Mouse (Mus musculus): Measurements from ENCODE around the gene Pou2f2.

Gene Pou2f2

GRCm38 (mm10) chr7:25141761-25142160 is 37.8 kb downstream of the Pou2f2 start:
- peak; percentile 54 for DNase-seq (ENCODE audit: low spot score)

DNA sequence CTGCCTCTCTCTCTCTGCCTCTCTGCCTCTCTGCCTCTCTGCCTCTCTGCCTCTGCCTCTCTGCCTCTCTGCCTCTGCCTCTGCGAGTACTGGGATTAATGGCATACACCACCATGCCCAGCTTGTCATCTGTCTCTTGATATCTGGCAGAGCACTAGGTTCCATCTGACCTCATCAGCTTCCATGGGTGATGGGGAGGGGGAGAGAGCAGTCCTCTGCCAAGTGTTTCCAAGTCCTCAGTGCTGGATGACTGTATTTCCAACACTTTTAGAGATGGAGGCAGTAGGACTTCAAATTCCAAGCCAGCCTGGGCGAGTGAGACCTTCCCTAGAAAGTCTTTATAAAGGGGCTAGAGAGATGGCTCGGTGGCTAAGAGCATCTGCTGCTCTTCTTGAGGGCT is 42.0 kb downstream of the Pou2f2 start:
- no peak for DNase-seq (ENCODE audit: low spot score)

DNA sequence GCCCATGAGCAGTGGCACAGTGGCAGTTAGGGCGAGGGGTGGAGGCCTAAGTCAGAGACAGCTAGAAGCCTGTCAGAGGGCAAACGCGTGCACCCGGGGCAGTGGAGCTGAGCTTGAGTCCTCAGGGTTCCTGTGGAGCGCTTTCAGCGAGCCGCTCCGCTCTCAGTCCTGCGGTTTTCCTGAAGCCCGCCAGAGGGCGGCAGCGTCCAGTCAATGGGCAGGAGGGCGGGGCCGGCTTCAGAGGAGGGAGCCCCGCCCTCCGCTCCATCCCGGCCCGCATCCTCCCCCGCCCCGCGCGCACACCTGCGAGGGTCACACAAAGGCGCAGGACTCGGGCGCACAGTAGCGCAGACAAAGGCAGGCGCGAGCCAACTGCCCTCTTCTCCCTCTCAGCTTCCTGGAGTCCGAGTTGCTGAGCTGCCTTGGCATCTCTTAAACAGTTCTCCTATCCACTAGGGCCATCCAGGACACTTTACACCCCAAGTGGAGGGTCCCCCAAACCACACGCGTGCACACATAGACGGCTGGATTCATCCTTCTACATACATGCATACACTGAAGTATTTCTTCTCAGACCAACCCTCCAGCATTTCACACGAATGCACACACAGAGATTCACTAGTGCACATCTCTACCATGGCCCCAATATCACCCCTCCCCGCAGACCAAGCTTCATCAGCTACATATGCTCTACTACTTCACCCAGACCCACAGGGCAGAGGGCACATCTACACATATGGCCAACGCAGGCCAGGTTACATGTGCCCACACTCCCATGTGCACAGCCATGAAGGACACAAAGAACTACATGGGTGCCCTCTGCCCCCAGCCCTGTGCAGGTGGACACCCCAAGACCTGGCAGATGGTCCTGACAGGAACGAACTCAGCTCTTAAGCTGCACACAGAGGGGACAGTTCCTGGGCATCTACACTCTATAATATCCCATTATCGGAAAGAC is 46.2 kb downstream of the Pou2f2 start:
- DNase-seq (ENCODE audit: low spot score), result peak; percentile 79

DNA sequence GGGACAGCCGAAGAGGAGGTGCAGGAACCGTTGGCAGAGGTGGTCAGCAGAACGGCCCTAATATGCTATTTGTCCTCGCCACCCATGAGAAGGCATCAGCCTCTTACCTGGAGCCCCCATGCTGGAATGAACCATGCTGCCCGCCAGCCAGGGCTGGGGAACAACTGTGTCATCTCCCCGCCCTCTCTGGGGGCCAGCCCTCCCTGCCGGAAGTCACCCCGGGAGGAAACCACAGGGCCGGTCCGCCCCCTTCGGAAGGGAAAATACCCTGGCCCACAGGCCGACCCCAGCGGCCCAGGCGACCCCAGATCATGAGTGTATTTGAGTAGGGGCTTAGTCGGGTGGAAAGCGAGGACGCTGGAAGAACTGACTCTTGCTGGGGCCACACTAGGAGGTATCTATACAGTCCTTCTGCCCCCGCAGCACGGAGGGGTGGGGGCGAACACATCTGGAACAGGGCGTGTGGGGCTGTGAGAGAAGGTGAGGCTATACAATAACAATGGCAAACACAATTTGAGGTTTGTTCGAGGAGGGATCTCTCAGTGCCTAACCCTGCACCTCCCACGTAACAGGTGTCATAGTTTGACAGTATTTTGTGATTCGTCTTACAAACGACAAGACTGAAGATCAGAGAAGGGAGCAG is 47.1 kb downstream of the Pou2f2 start:
- no peak for DNase-seq (ENCODE audit: low spot score)

GRCm38 (mm10) chr7:25131247-25131646 is 48.3 kb downstream of the Pou2f2 start:
- no peak for DNase-seq (ENCODE audit: low spot score)

DNA sequence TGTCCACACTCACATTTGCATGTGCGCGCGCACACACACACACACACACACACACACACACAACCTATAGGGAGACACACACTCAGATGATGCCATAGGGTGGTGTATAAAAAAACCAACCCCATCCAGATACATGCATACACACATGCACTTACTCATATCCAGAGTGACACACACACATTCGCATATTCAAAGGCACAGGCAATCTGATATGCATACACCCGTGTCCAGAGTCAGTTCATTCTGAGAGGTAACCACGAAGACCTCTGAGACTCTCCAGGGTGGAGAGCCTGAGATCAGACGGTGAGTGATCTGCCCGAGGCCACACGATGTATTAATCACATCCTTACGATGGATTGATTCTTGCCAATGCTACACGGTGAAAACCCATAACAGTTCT is 49.0 kb downstream of the Pou2f2 start:
- no peak for DNase-seq (ENCODE audit: low spot score)

DNA sequence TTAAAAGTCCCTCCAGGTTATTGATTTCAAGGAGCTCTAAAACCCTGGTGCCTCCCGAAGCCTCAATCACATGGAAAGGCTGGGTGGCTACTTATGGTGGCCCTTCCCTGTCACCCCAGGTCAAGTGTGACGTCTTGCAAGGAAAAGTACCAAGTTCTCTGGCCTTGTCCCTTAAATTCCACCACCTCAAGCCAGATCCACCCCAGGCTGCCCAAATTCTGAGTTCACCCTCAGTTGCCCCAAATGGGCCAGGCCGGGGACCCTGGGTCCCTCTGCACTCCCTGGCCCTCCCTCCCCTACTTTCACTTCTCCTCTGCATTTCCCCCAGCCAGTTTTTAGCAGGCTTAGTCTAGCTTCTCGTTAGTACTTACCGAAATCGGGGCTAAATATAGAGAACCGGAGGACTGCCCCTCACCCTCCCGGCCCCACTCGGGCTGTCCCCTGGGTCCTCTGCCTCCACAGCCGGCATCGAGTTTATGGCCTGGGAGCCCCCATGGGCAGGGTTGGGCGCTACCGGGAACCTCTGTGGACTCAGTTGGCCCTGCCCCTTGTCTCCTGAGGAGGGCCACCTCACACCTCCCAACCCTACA is 50.0 kb downstream of the Pou2f2 start:
- no peak for DNase-seq (ENCODE audit: low spot score)

GRCm38 (mm10) chr7:25127971-25128370 is 51.6 kb downstream of the Pou2f2 start:
- no peak for DNase-seq (ENCODE audit: low spot score)

GRCm38 (mm10) chr7:25125716-25126281 is 53.7 kb downstream of the Pou2f2 start:
- no peak for DNase-seq (ENCODE audit: low spot score)

GRCm38 (mm10) chr7:25121240-25121786 is 58.2 kb downstream of the Pou2f2 start:
- DNase-seq (ENCODE audit: low spot score), result no peak

GRCm38 (mm10) chr7:25120061-25120834 is 59.3 kb downstream of the Pou2f2 start:
- no peak for DNase-seq (ENCODE audit: low spot score)

DNA sequence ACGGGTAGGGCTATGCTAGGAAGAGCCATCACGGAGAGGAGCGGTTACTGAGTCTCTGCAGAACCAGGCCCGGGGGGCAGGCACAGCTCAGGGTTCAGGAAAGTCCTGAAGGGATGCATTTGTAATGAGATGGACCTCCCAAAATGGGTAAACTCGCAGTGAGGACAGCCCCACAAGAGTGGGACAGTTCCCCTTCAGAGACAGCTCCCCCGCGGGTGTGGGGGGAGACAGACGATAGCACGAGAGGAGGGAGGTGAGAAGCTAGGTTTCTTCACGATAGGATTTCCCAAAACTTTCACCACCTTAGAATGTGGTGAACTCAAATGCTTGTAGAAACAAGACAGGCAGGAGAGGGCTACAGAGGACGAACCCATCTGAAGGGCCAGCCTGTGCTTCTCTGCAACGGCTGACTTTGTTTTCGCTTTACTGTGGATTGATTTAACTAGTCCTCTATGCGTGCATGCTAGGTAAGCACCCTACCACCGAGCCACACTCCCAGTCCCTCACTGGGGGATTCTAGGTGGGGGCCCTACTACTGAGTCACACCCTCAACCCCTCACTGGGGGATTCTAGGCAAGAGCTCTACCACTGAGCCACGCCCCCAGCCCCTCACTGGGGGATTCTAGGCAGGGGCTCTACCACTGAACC is 66.4 kb downstream of the Pou2f2 start:
- DNase-seq (ENCODE audit: low spot score), result no peak

DNA sequence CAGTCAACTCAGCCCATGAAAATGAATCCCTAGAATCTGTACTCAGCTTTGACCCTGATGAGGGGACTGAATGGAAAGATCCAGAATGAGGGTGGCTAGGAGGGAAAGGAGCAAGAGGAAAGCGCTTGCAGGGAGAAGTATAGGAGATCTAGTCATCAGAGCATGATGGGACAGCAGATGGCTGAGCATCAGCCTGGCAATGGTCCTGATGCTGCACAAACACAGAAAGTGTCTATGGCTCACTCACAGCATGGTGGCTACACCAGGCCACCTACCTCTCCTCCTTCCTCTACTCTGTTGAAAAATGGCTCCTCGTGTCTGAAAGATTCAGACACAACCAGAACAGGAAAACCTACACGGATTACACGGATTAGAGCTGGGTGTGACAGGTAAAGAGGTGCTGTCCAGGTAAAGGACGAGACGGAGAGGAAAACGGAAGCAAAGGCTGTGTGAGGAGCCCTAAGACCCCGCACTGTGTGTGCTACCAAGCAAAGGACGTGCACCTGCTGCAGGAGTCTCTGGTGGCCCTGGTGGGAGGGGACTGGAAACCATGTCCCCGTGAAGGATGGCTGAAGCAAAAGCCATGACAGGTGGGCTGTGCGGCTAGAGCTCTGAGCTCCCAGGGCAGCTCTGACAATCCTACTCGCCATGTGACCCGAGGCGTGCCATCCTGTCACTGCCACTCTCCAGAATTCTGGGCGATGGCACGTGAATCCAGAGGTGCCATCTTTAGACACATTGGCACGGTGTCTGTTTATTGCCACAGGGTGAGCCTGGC is 67.2 kb downstream of the Pou2f2 start:
- DNase-seq (ENCODE audit: low spot score), result no peak

DNA sequence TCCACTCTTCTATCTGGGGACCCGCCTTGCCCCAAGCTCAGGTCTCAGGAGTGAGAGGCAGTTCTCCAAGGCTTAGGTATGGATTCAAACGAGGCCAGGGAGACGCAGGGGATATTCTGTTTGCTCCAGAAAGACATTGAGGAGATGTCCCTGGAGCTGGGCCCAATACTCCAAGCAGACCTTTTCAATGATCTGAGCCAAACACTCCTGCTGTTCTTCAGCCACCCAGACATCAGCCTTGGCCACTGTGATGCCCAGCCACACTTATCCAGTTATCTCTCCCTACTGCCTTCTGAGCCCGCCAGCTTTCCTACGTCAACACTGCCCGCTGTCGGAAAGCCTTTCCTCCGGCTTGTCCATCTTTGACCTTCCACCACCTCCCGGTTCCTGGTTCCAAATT is 69.2 kb downstream of the Pou2f2 start:
- DNase-seq (ENCODE audit: low spot score), result no peak

DNA sequence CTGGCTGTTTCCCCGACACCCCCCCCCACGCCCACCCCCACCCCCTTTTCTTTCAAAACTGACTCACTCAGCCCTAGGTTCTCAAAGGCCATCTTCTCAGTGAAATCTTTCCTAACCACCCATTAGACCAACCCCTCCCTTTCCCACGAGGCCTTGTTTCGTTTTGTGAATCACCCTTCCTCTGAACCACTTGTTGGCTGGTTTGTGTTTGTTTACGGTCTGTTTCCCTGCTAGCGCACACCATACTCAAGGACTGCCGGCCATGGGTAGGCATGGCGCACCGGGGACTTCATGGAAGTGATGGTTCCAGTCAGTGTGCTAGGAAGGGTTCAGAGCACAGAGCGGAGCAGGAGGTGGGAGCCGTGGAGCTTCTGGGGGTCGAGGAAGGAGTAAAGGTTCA is 70.2 kb downstream of the Pou2f2 start:
- no peak for DNase-seq (ENCODE audit: low spot score)

DNA sequence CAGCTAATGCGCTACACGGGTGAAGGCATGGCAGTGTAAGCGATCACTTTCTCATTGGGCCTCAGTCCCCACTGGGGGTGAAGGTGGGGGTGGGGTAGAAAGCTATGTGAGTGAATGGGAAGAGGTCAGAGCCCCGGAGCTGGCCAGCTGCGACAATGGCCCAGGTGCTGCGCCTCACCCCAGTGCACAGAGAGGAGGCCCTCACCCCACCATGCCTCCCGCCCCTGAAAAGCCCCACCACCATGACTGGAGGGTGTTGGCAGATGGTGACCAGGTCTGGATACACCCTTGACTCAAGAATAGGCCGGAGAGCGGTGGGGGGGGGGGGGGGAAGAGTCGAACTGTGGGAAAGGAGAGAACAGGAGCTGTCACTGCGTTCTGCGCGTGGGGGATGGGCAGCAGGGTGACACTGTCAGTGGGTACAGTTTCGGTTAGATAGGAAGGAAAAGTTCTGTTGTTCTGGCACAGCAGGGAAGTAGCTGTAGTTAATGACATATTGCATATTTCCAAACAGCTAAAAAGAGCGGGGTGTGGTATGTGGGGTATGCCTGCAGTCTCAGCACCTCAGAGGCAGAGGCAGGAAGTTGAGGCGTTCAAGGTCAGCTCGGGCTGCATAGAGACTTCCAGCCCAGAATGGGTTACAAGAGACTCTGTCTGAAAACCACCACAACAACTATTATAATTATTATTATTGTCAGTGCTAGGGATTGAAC is 72.6 kb downstream of the Pou2f2 start:
- DNase-seq (ENCODE audit: low spot score), result no peak

DNA sequence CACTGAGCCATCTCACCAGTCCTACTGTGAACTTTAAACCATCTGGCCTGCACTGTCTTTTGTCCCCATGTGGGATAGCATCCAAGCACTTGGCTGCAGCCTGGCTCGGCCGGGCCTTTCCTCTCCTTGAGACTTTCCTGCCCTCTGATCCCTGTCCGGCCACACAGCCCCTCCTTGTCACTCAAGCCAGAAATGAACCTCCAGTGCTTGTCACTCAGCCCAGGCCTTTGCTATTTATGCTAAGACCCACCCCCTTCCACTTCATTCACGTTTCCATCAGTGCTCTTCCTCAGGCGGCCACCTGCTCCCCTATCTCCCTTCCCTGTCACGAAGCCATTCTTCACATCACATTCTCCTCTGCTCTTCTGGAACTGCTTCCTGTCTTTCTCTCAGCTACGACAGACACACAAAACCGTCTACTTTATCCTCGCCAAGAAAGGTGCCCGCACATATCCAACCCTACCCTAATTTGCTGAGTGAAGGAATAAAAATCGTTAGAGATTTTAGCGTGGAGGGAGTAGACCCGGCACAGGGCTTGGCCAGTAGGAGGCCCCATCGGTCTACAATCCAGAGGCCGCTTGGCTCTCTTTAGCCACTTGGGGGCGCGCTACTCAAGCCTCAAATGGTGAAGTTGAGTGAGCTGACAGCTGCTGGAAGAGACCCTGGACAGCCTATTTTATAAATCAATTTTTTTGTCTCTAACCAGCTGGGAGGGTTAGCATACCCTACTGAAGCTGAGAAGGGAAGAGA is 73.9 kb downstream of the Pou2f2 start:
- DNase-seq (ENCODE audit: low spot score), result peak; percentile 52

GRCm38 (mm10) chr7:25099581-25099980 is 79.9 kb downstream of the Pou2f2 start:
- DNase-seq (ENCODE audit: low spot score), result no peak

DNA sequence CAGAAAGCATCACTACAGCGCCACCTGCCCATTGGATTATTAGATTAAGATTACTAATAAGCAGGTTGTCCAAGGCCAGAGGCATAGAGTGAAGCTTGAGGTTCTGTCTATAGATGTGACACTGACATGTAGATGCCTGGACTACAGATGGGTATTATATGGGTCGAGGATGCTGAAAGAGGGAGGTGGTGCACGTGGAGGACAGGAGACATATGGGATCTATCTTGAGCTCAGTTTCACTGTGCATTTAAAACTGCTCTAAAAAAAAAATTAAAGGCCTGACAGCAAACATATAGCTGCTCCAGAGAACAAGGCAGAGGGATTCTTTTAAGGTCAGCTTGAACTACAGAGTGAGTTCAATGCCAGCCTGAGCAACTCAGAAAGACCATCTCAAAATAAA is 81.4 kb downstream of the Pou2f2 start:
- DNase-seq (ENCODE audit: low spot score), result no peak

All from testis, postnatal 14 days (tissue).